In genomic region chr2:46666084-46666989, GRCm38 (mm10) we compare ENCODE assay signal across 14 mouse cellular contexts.
DNase-seq lines count a peak whose midpoint lies in the region; ATAC-seq and TF ChIP-seq lines count a peak whose summit lies in the region.
"Had no signal": no experiment of that assay in that cellular context is flagged by ENCODE, and none has a peak within 500 bp of the region (broad histone marks: within the 10 kb centered on the region; RNA-seq: fewer than 3 reads in every experiment).

No protein-coding gene starts in this region.

- peak overlapping the region; percentile 43; the same call in 1 of the 2 replicates for H3K27ac ChIP-seq in lung, embryonic 16.5 days (ENCODE audit: low read length)
- no peak overlapping the region for H3K27ac ChIP-seq in forebrain, postnatal 0 days (ENCODE audit: low read depth, low read length)
- no peak overlapping the region for H3K27ac ChIP-seq in neural tube, embryonic 15.5 days (replicated peaks)
- H3K27ac ChIP-seq: embryonic facial prominence, embryonic 12.5 days; liver, embryonic 13.5 days; stomach, postnatal 0 days had no signal

- 52% methylated on average over 10 of the region's 10 CpGs for WGBS in lung, embryonic 16.5 days
- WGBS in forebrain, postnatal 0 days = 22% methylated on average over 10 of the region's 10 CpGs
- 21% methylated on average over 10 of the region's 10 CpGs for WGBS in neural tube, embryonic 15.5 days

- no peaks in the 10 kb centered on the region for H3K36me3 ChIP-seq in lung, embryonic 16.5 days (ENCODE audit: control insufficient read depth, insufficient read depth, low read length)
- no peaks in the 10 kb centered on the region for H3K36me3 ChIP-seq in forebrain, postnatal 0 days (ENCODE audit: insufficient read depth)
- no peaks in the 10 kb centered on the region for H3K36me3 ChIP-seq in neural tube, embryonic 15.5 days
- H3K36me3 ChIP-seq: embryonic facial prominence, embryonic 12.5 days; liver, embryonic 13.5 days had no signal

- H3K27me3 ChIP-seq in lung, embryonic 16.5 days (ENCODE audit: control insufficient read depth, insufficient read depth, low read depth, low read length) = no peaks in the 10 kb centered on the region
- H3K27me3 ChIP-seq in forebrain, postnatal 0 days (ENCODE audit: insufficient read depth, low read length) = no peaks in the 10 kb centered on the region
- H3K27me3 ChIP-seq in neural tube, embryonic 15.5 days (replicated peaks) = no peaks in the 10 kb centered on the region
- H3K27me3 ChIP-seq: embryonic facial prominence, embryonic 12.5 days; liver, embryonic 13.5 days had no signal

- H3K4me3 ChIP-seq in lung, embryonic 16.5 days (ENCODE audit: low read length) = no peak overlapping the region
- H3K4me3 ChIP-seq in forebrain, postnatal 0 days (ENCODE audit: low read depth, low read length) = no peak overlapping the region
- no peak overlapping the region for H3K4me3 ChIP-seq in neural tube, embryonic 15.5 days (replicated peaks)
- H3K4me3 ChIP-seq: embryonic facial prominence, embryonic 12.5 days; liver, embryonic 13.5 days had no signal

- DNase-seq in lung, postnatal 10 days = no peak
- peak; percentile 11 for DNase-seq in forebrain, postnatal 0 days
- DNase-seq in mesoderm, embryonic 11.5 days (ENCODE audit: low read depth, low spot score) = peak; percentile 13
- no peak for DNase-seq in adrenal gland, postnatal 36 days
- no peak for DNase-seq in kidney, adult 9 months
- DNase-seq: adrenal gland, adult 8-10 months; cerebellum, adult 11-12 months; heart, adult 11 months; heart, postnatal 14 days; liver, embryonic 13.5 days had no signal

- H3K4me1 ChIP-seq in lung, embryonic 16.5 days (replicated peaks; ENCODE audit: control insufficient read depth, insufficient read depth, low read length) = no peaks in the 10 kb centered on the region
- peaks cover 7% of the 10 kb centered on the region for H3K4me1 ChIP-seq in forebrain, postnatal 0 days (ENCODE audit: insufficient read depth)
- peaks cover 6% of the 10 kb centered on the region for H3K4me1 ChIP-seq in neural tube, embryonic 15.5 days
- H3K4me1 ChIP-seq: embryonic facial prominence, embryonic 12.5 days; liver, embryonic 13.5 days had no signal

- peak; percentile 60; the same call in 1 of the 2 replicates for ATAC-seq in lung, embryonic 16.5 days (ENCODE audit: low read depth)
- ATAC-seq in forebrain, postnatal 0 days = peak; percentile 50
- no peak; the same call in 1 of the 2 replicates for ATAC-seq in neural tube, embryonic 15.5 days (ENCODE audit: low FRiP score)

- H3K9me3 ChIP-seq in lung, embryonic 16.5 days (ENCODE audit: control insufficient read depth, low read length) = no peaks in the 10 kb centered on the region
- H3K9me3 ChIP-seq in forebrain, postnatal 0 days (ENCODE audit: low read length) = no peaks in the 10 kb centered on the region
- H3K9me3 ChIP-seq in neural tube, embryonic 15.5 days (replicated peaks) = no peaks in the 10 kb centered on the region
- H3K9me3 ChIP-seq: embryonic facial prominence, embryonic 12.5 days; liver, embryonic 13.5 days had no signal

- H3K9ac ChIP-seq in lung, embryonic 16.5 days (ENCODE audit: low read length) = no peak overlapping the region
- H3K9ac ChIP-seq in forebrain, postnatal 0 days = no peak overlapping the region
- no peak overlapping the region for H3K9ac ChIP-seq in neural tube, embryonic 15.5 days (replicated peaks)
- H3K9ac ChIP-seq: embryonic facial prominence, embryonic 12.5 days; liver, embryonic 13.5 days had no signal

- no peak for TF ChIP-seq CTCF in forebrain, postnatal 0 days (IDR thresholded peaks at IDR 0.05; ENCODE audit: low read depth)

- H3K4me2 ChIP-seq in lung, embryonic 16.5 days (ENCODE audit: low read depth, low read length) = no peak overlapping the region
- peak overlapping the region; percentile 26; the same call in 1 of the 2 replicates for H3K4me2 ChIP-seq in forebrain, postnatal 0 days (ENCODE audit: low read depth)
- H3K4me2 ChIP-seq in neural tube, embryonic 15.5 days = peak overlapping the region; percentile 23
- H3K4me2 ChIP-seq: embryonic facial prominence, embryonic 12.5 days; liver, embryonic 13.5 days had no signal

Comparison
In these comparisons a context has a peak if more than half of its experiments do, and no peak if none do; other contexts are left out.
1. DNase-seq: peak in forebrain, postnatal 0 days (single experiment) and mesoderm, embryonic 11.5 days (single experiment); none in lung, postnatal 10 days (single experiment), adrenal gland, postnatal 36 days (0 of 2) and kidney, adult 9 months (single experiment).